Comparison of ENCODE assay signal across 9 mouse cellular contexts in the genomic region with DNA sequence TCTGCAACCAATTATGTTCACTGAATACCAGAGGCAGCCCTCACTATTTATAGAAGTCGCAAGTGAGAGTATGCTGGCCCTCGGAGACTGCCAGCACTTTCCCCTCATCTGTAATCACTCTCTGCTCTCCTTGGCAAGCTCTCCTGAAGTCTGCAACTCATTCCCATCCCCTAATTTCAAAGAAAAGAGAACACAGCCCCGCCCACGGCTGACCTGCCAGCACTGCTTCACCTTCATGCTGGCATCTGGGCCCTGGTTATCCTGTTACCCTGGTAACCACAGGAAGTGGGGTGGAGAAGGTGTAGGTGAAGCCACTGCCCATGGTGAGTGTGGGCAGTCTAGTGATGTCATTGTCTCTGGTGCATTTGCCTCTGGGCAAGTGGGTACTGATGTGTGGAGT.
DNase-seq lines count a peak whose midpoint lies in the region; ATAC-seq and TF ChIP-seq lines count a peak whose summit lies in the region.
"Had no signal": no experiment of that assay in that cellular context is flagged by ENCODE, and none has a peak within 500 bp of the region (broad histone marks: within the 10 kb centered on the region; RNA-seq: fewer than 3 reads in every experiment).

No protein-coding gene starts in this region.

- H3K36me3 ChIP-seq in heart, embryonic 10.5 days: no peaks in the 10 kb centered on the region
- no peaks in the 10 kb centered on the region for H3K36me3 ChIP-seq in limb, embryonic 14.5 days (ENCODE audit: control insufficient read depth, insufficient read depth, low read length)
- no peaks in the 10 kb centered on the region for H3K36me3 ChIP-seq in hindbrain, embryonic 14.5 days (replicated peaks; ENCODE audit: control insufficient read depth, insufficient read depth)
- H3K36me3 ChIP-seq: midbrain, embryonic 15.5 days had no signal

- peak; percentile 35 for DNase-seq in R1 (ENCODE audit: low read depth, low spot score)
- DNase-seq in embryo, embryonic 10.5 days (ENCODE audit: low spot score): peak; percentile 39
- no peak for DNase-seq in heart, embryonic 10.5 days (ENCODE audit: low spot score)
- DNase-seq in limb, embryonic 14.5 days (ENCODE audit: low spot score): peak; percentile 82
- DNase-seq in hindbrain, embryonic 14.5 days (ENCODE audit: low spot score): no peak
- DNase-seq in frontal cortex, adult 2 months (ENCODE audit: extremely low spot score in 1 of 2, low spot score in 1 of 2): no peak
- no peak for DNase-seq in cerebellum, adult 9-11 months
- no peak for DNase-seq in ovary, postnatal 10 days (ENCODE audit: low spot score)

- H3K4me1 ChIP-seq in heart, embryonic 10.5 days: peaks cover 11% of the 10 kb centered on the region; the same call in 1 of the 2 replicates
- H3K4me1 ChIP-seq in limb, embryonic 14.5 days (ENCODE audit: control insufficient read depth, insufficient read depth, low read length): peaks cover 16% of the 10 kb centered on the region
- H3K4me1 ChIP-seq in hindbrain, embryonic 14.5 days (replicated peaks; ENCODE audit: control insufficient read depth, insufficient read depth, low read length): no peaks in the 10 kb centered on the region
- H3K4me1 ChIP-seq: midbrain, embryonic 15.5 days had no signal

- no peak overlapping the region for H3K4me2 ChIP-seq in limb, embryonic 14.5 days (replicated peaks; ENCODE audit: low read depth, low read length, severe bottlenecking)
- no peak overlapping the region for H3K4me2 ChIP-seq in hindbrain, embryonic 14.5 days (replicated peaks)
- H3K4me2 ChIP-seq: midbrain, embryonic 15.5 days had no signal

- H3K27ac ChIP-seq in heart, embryonic 10.5 days: peak overlapping the region; percentile 49; the same call in 1 of the 2 replicates
- H3K27ac ChIP-seq in limb, embryonic 14.5 days (replicated peaks; ENCODE audit: low read depth, low read length): peak overlapping the region; percentile 71
- H3K27ac ChIP-seq in hindbrain, embryonic 14.5 days: no peak overlapping the region
- H3K27ac ChIP-seq: midbrain, embryonic 15.5 days had no signal

- H3K4me3 ChIP-seq in heart, embryonic 10.5 days: no peak overlapping the region
- H3K4me3 ChIP-seq in limb, embryonic 14.5 days (replicated peaks; ENCODE audit: low read length): no peak overlapping the region
- H3K4me3 ChIP-seq in hindbrain, embryonic 14.5 days (replicated peaks; ENCODE audit: low read length): no peak overlapping the region
- H3K4me3 ChIP-seq: midbrain, embryonic 15.5 days had no signal

- WGBS in heart, embryonic 10.5 days: 28% methylated on average over 4 of the region's 4 CpGs
- WGBS in limb, embryonic 14.5 days: 5% methylated on average over 4 of the region's 4 CpGs
- WGBS in hindbrain, embryonic 14.5 days: 46% methylated on average over 4 of the region's 4 CpGs

- H3K9ac ChIP-seq in limb, embryonic 14.5 days (ENCODE audit: low read depth, low read length, severe bottlenecking): no peak overlapping the region
- H3K9ac ChIP-seq in hindbrain, embryonic 14.5 days: no peak overlapping the region
- H3K9ac ChIP-seq: midbrain, embryonic 15.5 days had no signal

- no peak for TF ChIP-seq POLR2A in limb, embryonic 14.5 days (IDR thresholded peaks at IDR 0.05; ENCODE audit: borderline replicate concordance, extremely low read depth, insufficient read depth, insufficient read length)

- no peaks in the 10 kb centered on the region for H3K27me3 ChIP-seq in heart, embryonic 10.5 days (ENCODE audit: insufficient read depth, poor library complexity, severe bottlenecking)
- H3K27me3 ChIP-seq in limb, embryonic 14.5 days (ENCODE audit: control insufficient read depth, insufficient read depth, low read length): no peaks in the 10 kb centered on the region
- no peaks in the 10 kb centered on the region for H3K27me3 ChIP-seq in hindbrain, embryonic 14.5 days (ENCODE audit: control insufficient read depth, insufficient read depth, low read length)
- H3K27me3 ChIP-seq: midbrain, embryonic 15.5 days had no signal

- ATAC-seq in limb, embryonic 14.5 days (ENCODE audit: low FRiP score, low read depth): peak; percentile 65; the same call in 1 of the 2 replicates
- ATAC-seq in hindbrain, embryonic 14.5 days (ENCODE audit: low FRiP score): no peak
- ATAC-seq: midbrain, embryonic 15.5 days had no signal

- H3K9me3 ChIP-seq in heart, embryonic 10.5 days: no peaks in the 10 kb centered on the region
- no peaks in the 10 kb centered on the region for H3K9me3 ChIP-seq in limb, embryonic 14.5 days (ENCODE audit: control insufficient read depth, low read length)
- no peaks in the 10 kb centered on the region for H3K9me3 ChIP-seq in hindbrain, embryonic 14.5 days (ENCODE audit: control insufficient read depth, low read length)
- H3K9me3 ChIP-seq: midbrain, embryonic 15.5 days had no signal

Comparison
In these comparisons a context has a peak if more than half of its experiments do, and no peak if none do; other contexts are left out.
1. DNase-seq: peak in R1 (single experiment), embryo, embryonic 10.5 days (single experiment) and limb, embryonic 14.5 days (single experiment); none in heart, embryonic 10.5 days (single experiment), hindbrain, embryonic 14.5 days (single experiment), frontal cortex, adult 2 months (0 of 2), cerebellum, adult 9-11 months (single experiment) and ovary, postnatal 10 days (single experiment).